Mouse (Mus musculus) MEL (cell line): ENCODE data around the gene Sh3rf3. TPM values are rescaled to one million over a fixed set of nuclear protein-coding genes. Genes with fewer than 3 reads are reported as not detected.

ENCODE experiments used
- DNase-seq: peaks from one replicate; pipeline ENCODE4 v3.0.0; 2011; ENCODE audit warnings: low read depth, low spot score
- H3K27ac ChIP-seq: 2 replicates; pipeline ENCODE4 v1.5.1; 2012; ENCODE audit warnings: low read depth, mild to moderate bottlenecking, control low read depth, low read length, moderate library complexity; ENCODE audit not compliant: control insufficient read depth
- H3K27me3 ChIP-seq, 2 experiments: fragments of 150-350 bp in 1 of 2; sonication (generic) in 1 of 2; 2 replicates each; pipeline ENCODE4 v1.6.1; 2012; ENCODE audit warnings: low read length in 2 of 2, mild to moderate bottlenecking in 2 of 2, improper control_type of control experiment in 1 of 2, moderate library complexity in 1 of 2; ENCODE audit not compliant: insufficient read depth in 2 of 2, control insufficient read depth in 1 of 2
- H3K36me3 ChIP-seq, 2 experiments: 2 replicates each; pipeline ENCODE4 v1.6.1; 2012 to 2014; ENCODE audit warnings: low read length in 2 of 2, improper control_type of control experiment in 1 of 2, inconsistent platforms in 1 of 2, mild to moderate bottlenecking in 1 of 2; ENCODE audit not compliant: insufficient read depth in 2 of 2, control insufficient read depth in 1 of 2
- H3K4me1 ChIP-seq, 2 experiments: fragments of 150-350 bp in 1 of 2; sonication (generic) in 1 of 2; 2 replicates each; pipeline ENCODE4 v1.6.1; 2012; ENCODE audit warnings: low read length in 2 of 2, improper control_type of control experiment in 1 of 2, mild to moderate bottlenecking in 1 of 2; ENCODE audit not compliant: insufficient read depth in 2 of 2, control insufficient read depth in 1 of 2
- H3K4me3 ChIP-seq, 2 experiments: fragments of 150-350 bp in 1 of 2; sonication (generic) in 1 of 2; 2 replicates each; pipeline ENCODE4 v1.5.1; 2012; ENCODE audit warnings: low read depth in 2 of 2, low read length in 2 of 2, mild to moderate bottlenecking in 2 of 2, moderate library complexity in 2 of 2, control low read depth in 1 of 2, improper control_type of control experiment in 1 of 2; ENCODE audit not compliant: control insufficient read depth in 1 of 2, insufficient read depth in 1 of 2
- H3K79me2 ChIP-seq: 2 replicates; pipeline ENCODE4 v1.6.1; 2012; ENCODE audit warnings: mild to moderate bottlenecking, low read length, moderate library complexity; ENCODE audit not compliant: control insufficient read depth, poor library complexity, insufficient read depth
- H3K9ac ChIP-seq: 2 replicates; pipeline ENCODE4 v1.6.1; 2012; ENCODE audit warnings: low read depth, mild to moderate bottlenecking, control low read depth, low read length, moderate library complexity; ENCODE audit not compliant: control insufficient read depth, poor library complexity, severe bottlenecking
- H3K9me3 ChIP-seq: fragments of 150-350 bp; sonication (generic); replicated peaks from 2 replicates; pipeline ENCODE4 v1.6.1; 2012; ENCODE audit warnings: mild to moderate bottlenecking, low read length, improper control_type of control experiment, moderate library complexity; ENCODE audit not compliant: insufficient read depth
- BHLHE40 ChIP-seq: IDR thresholded peaks from 2 replicates; pipeline ENCODE4 v1.6.1; 2012; ENCODE audit warnings: low read depth, mild to moderate bottlenecking, inconsistent platforms, low read length, improper control_type of control experiment, borderline replicate concordance
- CHD1 ChIP-seq: IDR thresholded peaks from 2 replicates; pipeline ENCODE4 v1.6.1; 2012; ENCODE audit warnings: low read depth, mild to moderate bottlenecking, inconsistent platforms, low read length, improper control_type of control experiment
- CHD2 ChIP-seq: IDR thresholded peaks from 2 replicates; pipeline ENCODE4 v1.6.1; 2011; ENCODE audit warnings: low read length, improper control_type of control experiment
- CTCF ChIP-seq, 3 experiments: IDR thresholded peaks in 2 of 3; conservative IDR thresholded peaks in 1 of 3; 2 replicates each; pipeline ENCODE4 v1.5.1; 2011 to 2012; ENCODE audit warnings: low read length in 3 of 3, low read depth in 2 of 3, mild to moderate bottlenecking in 2 of 3, improper control_type of control experiment in 1 of 3, inconsistent platforms in 1 of 3, mixed read lengths in 1 of 3, moderate library complexity in 1 of 3; ENCODE audit not compliant: control insufficient read depth in 1 of 3, insufficient read depth in 1 of 3, poor library complexity in 1 of 3, severe bottlenecking in 1 of 3
- EP300 ChIP-seq, 2 experiments: IDR thresholded peaks; 2 replicates each; pipeline ENCODE4 v1.6.1; 2011; ENCODE audit warnings: improper control_type of control experiment in 2 of 2, low read length in 2 of 2, low read depth in 1 of 2, mild to moderate bottlenecking in 1 of 2
- GATA1 ChIP-seq: IDR thresholded peaks from 2 replicates; pipeline ENCODE4 v1.6.1; 2011; ENCODE audit warnings: low read depth, low read length, improper control_type of control experiment
- JUND ChIP-seq: IDR thresholded peaks from 2 replicates; pipeline ENCODE4 v1.6.1; 2011; ENCODE audit warnings: low read depth, mild to moderate bottlenecking, improper control_type of control experiment, low read length
- MEF2A ChIP-seq: IDR thresholded peaks from 2 replicates; pipeline ENCODE4 v1.6.1; 2014; ENCODE audit warnings: low read depth, mild to moderate bottlenecking, inconsistent platforms, low read length, improper control_type of control experiment; ENCODE audit not compliant: poor library complexity, insufficient replicate concordance, severe bottlenecking; ENCODE audit errors: extremely low read depth
- MXI1 ChIP-seq: IDR thresholded peaks from 2 replicates; pipeline ENCODE4 v1.6.1; 2011; ENCODE audit warnings: mild to moderate bottlenecking, low read depth, low read length, improper control_type of control experiment
- MYB ChIP-seq: IDR thresholded peaks from 2 replicates; pipeline ENCODE4 v1.6.1; 2011; ENCODE audit warnings: mild to moderate bottlenecking, low read depth, low read length, improper control_type of control experiment
- NELFE ChIP-seq: IDR thresholded peaks from 2 replicates; pipeline ENCODE4 v1.6.1; 2011; ENCODE audit warnings: low read depth, low read length, improper control_type of control experiment
- RCOR1 ChIP-seq: IDR thresholded peaks from 2 replicates; pipeline ENCODE4 v1.6.1; 2012; ENCODE audit warnings: low read depth, mild to moderate bottlenecking, inconsistent platforms, low read length, improper control_type of control experiment
- SIN3A ChIP-seq: IDR thresholded peaks from 2 replicates; pipeline ENCODE4 v1.6.1; 2012; ENCODE audit warnings: low read length, improper control_type of control experiment, inconsistent platforms
- SMC3 ChIP-seq: IDR thresholded peaks from 2 replicates; pipeline ENCODE4 v1.6.1; 2011; ENCODE audit warnings: low read depth, low read length, improper control_type of control experiment
- ZKSCAN1 ChIP-seq: IDR thresholded peaks from 2 replicates; pipeline ENCODE4 v1.6.1; 2012; ENCODE audit warnings: low read depth, mild to moderate bottlenecking, inconsistent platforms, low read length, improper control_type of control experiment, moderate library complexity
- ZNF384 ChIP-seq: IDR thresholded peaks from 2 replicates; pipeline ENCODE4 v1.6.1; 2012; ENCODE audit warnings: low read depth, mild to moderate bottlenecking, inconsistent platforms, low read length, improper control_type of control experiment
- polyA plus RNA-seq, 2 experiments: library from polyadenylated mRNA; stranded (reverse) in 1 of 2; unstranded in 1 of 2; fragments of >175 nt in 1 of 2; fragments of >200 nt in 1 of 2; gene quantifications; 2 replicates each; pipeline versions ENCODE4 v1.2.1 to v1.2.4; 2012; ENCODE audit warnings: low replicate concordance in 2 of 2, low read depth in 1 of 2; ENCODE audit not compliant: insufficient read length in 2 of 2, insufficient read depth in 1 of 2, missing spikeins in 1 of 2
- total RNA-seq: library from RNA; depleted of rRNA; stranded (reverse); fragments of 300-350 nt; gene quantifications from 2 replicates; pipeline ENCODE4 v1.2.3, GENCODE M21; 2012

The Sh3rf3 gene
- total and polyA plus RNA-seq, 3 experiments = not detected

GRCm38 (mm10) chr10:58935606-58936005, 122.4 kb downstream of the Sh3rf3 start:
- H3K36me3 ChIP-seq = no peaks in the 10 kb centered on the region
- no peaks in the 10 kb centered on the region for H3K9me3 ChIP-seq
- no peaks in the 10 kb centered on the region for H3K4me1 ChIP-seq
- TF ChIP-seq JUND (no peak), CHD2 (no peak), CHD1 (no peak), NELFE (no peak), BHLHE40 (no peak), GATA1 (no peak), MXI1 (no peak), EP300 (IDR thresholded peaks at IDR 0.05; ENCODE audit: low read depth in 1 of 2, low read length in 2 of 2) (no peak), ZNF384 (no peak), MEF2A (no peak), MYB (no peak)
- no peak overlapping the region for H3K27ac ChIP-seq
- H3K9ac ChIP-seq = no peak overlapping the region
- no peak for DNase-seq
- no peaks in the 10 kb centered on the region for H3K79me2 ChIP-seq
- H3K27me3 ChIP-seq = no peaks in the 10 kb centered on the region
- no peak overlapping the region for H3K4me3 ChIP-seq

DNA sequence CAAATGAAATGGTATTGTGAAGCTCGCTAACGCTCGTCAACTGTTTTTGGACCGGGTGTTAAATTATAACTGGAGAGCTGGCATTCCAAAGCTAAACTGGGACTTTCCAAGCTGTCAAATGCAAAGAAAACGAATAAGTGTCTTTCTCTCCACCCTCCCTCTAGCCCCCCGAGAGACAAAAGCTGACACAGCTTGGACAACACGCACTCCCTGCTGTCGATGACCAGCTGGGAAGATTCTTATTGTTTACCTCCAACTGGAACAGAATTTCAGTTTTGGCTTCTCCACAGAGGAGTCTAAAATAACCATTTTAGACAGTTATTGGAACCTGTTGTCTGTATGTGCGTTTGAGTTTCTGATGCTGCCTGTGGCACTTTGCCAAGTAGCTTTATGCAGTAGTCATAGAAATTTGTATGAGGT, 123.3 kb downstream of the Sh3rf3 start:
- H3K36me3 ChIP-seq = no peaks in the 10 kb centered on the region
- no peaks in the 10 kb centered on the region for H3K9me3 ChIP-seq
- DNase-seq = no peak
- H3K27ac ChIP-seq = no peak overlapping the region
- no peak overlapping the region for H3K4me3 ChIP-seq
- H3K4me1 ChIP-seq = no peaks in the 10 kb centered on the region
- no peaks in the 10 kb centered on the region for H3K79me2 ChIP-seq
- no peaks in the 10 kb centered on the region for H3K27me3 ChIP-seq
- no peak overlapping the region for H3K9ac ChIP-seq
- TF ChIP-seq RCOR1 = no peak
- TF ChIP-seq CTCF (IDR thresholded peaks at IDR 0.05 in 2 of 3, conservative IDR thresholded peaks at IDR 0.05 in 1 of 3; ENCODE audit: control insufficient read depth in 1 of 3, insufficient read depth in 1 of 3, low read depth in 2 of 3, low read length in 3 of 3, poor library complexity in 1 of 3, severe bottlenecking in 1 of 3) = no peak
- TF ChIP-seq BHLHE40 = no peak
- no peak for TF ChIP-seq SMC3
- no peak for TF ChIP-seq NELFE

- Histone ChIP-seq H3K4me3 (no peak overlapping the region), H3K9ac (no peak overlapping the region), H3K4me1 (no peaks in the 10 kb centered on the region), H3K27me3 (no peaks in the 10 kb centered on the region), H3K79me2 (no peaks in the 10 kb centered on the region)
- DNase-seq = no peak
- TF ChIP-seq ZKSCAN1 (no peak), SIN3A (no peak)
- TF ChIP-seq, all 39 proteins: peak for 0
- no peaks in the 10 kb centered on the region for H3K9me3 ChIP-seq
- H3K36me3 ChIP-seq = no peaks in the 10 kb centered on the region
- no peak overlapping the region for H3K27ac ChIP-seq
Measured at GRCm38 (mm10) chr10:58937521-58937920, 124.4 kb downstream of the Sh3rf3 start.
